Comparison of ENCODE assay signal across 37 mouse cellular contexts in the genomic region with DNA sequence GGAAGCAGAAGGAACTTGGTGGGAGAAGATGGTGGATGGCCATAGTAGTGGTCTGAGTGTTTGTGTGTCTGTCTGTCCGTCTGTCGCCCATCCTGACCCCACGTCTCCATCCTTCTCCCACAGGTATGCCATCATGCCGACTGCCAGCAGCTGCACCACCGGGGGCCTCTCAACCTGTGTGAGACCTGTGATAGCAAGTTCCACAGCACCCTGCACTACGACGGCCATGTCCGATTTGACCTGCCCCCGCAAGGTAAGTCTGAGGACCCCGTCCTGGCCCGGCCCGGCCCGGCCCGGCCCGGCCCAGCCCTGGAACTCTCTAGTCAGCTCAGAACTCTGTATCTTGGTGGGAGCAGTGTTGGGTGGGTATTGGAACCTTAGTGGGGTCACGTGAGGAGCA. TPM values are rescaled to one million over a fixed set of nuclear protein-coding genes. Genes with fewer than 3 reads are reported as not detected.
DNase-seq lines count a peak whose midpoint lies in the region; ATAC-seq and TF ChIP-seq lines count a peak whose summit lies in the region.
"Had no signal": no experiment of that assay in that cellular context is flagged by ENCODE, and none has a peak within 500 bp of the region (broad histone marks: within the 10 kb centered on the region; RNA-seq: fewer than 3 reads in every experiment).

No protein-coding gene starts in this region.

- peaks cover 14% of the 10 kb centered on the region for H3K4me1 ChIP-seq in forebrain, embryonic 12.5 days
- H3K4me1 ChIP-seq in forebrain, embryonic 11.5 days (replicated peaks; ENCODE audit: control insufficient read depth, insufficient read depth, low read length) = 0 out of 2 replicates have a peak, but pooled peaks cover 3% of the 10 kb centered on the region
- peaks cover 24% of the 10 kb centered on the region for H3K4me1 ChIP-seq in heart, embryonic 15.5 days (replicated peaks)
- H3K4me1 ChIP-seq: forebrain, embryonic 15.5 days had no signal

- H3K27me3 ChIP-seq in forebrain, embryonic 12.5 days = peaks cover 10% of the 10 kb centered on the region
- no peaks in the 10 kb centered on the region for H3K27me3 ChIP-seq in forebrain, embryonic 11.5 days (ENCODE audit: control insufficient read depth, insufficient read depth, low read length)
- H3K27me3 ChIP-seq in heart, embryonic 15.5 days = no peaks in the 10 kb centered on the region
- H3K27me3 ChIP-seq: forebrain, embryonic 15.5 days; kidney, embryonic 15.5 days; limb, embryonic 13.5 days; stomach, embryonic 15.5 days had no signal

- no peak for TF ChIP-seq CTCF in left cerebral cortex, adult 2 months (IDR thresholded peaks at IDR 0.05)

- no peak for DNase-seq in forebrain, embryonic 11.5 days (ENCODE audit: low spot score)
- no peak for DNase-seq in heart, postnatal 14 days
- DNase-seq in left cerebral cortex, adult 2 months (ENCODE audit: extremely low spot score in 1 of 2, low spot score in 2 of 2) = no peak
- no peak for DNase-seq in left cerebral cortex, postnatal 36 days (ENCODE audit: low spot score in 2 of 2)
- peak; percentile 16 for DNase-seq in thymus, postnatal 4 days
- no peak for DNase-seq in thymus, postnatal 25 days
- DNase-seq: adrenal gland, adult 8-10 months; cerebellum, adult 2 months; cerebellum, postnatal 25 days; gastrocnemius, postnatal 36 days; kidney, postnatal 4 days; layer of hippocampus, adult 9-11 months; retina, postnatal 1 day; right cerebral cortex, postnatal 25 days had no signal

- ATAC-seq in forebrain, embryonic 12.5 days (ENCODE audit: low FRiP score) = no peak
- no peak for ATAC-seq in forebrain, embryonic 11.5 days (replicated peaks; ENCODE audit: low FRiP score)
- no peak for ATAC-seq in heart, embryonic 15.5 days (replicated peaks; ENCODE audit: insufficient number of reproducible peaks, insufficient read depth, low FRiP score, low read depth)
- ATAC-seq: forebrain, embryonic 15.5 days; intestine, postnatal 0 days; midbrain, embryonic 13.5 days had no signal

- intact Hi-C loops in heart, postnatal 14 days (cut with DNase I) = no loop called here
- intact Hi-C loops in left cerebral cortex, adult 2 months (cut with DNase I) = loop anchor here (1.0 kb wide), 1 partner anchor 14 kb away; no protein-coding TSS in a partner anchor
- intact Hi-C loops in left cerebral cortex, postnatal 36 days (cut with DNase I) = no loop called here

- 0 out of 2 replicates have a peak overlapping the region, but pooled peaks have one; percentile 4 for H3K9ac ChIP-seq in forebrain, embryonic 12.5 days
- no peak overlapping the region for H3K9ac ChIP-seq in forebrain, embryonic 11.5 days (ENCODE audit: low read length)
- no peak overlapping the region for H3K9ac ChIP-seq in heart, embryonic 15.5 days
- H3K9ac ChIP-seq: forebrain, embryonic 15.5 days; hindbrain, embryonic 14.5 days; kidney, embryonic 15.5 days; limb, embryonic 13.5 days; liver, embryonic 14.5 days; lung, embryonic 14.5 days; midbrain, embryonic 13.5 days; stomach, embryonic 15.5 days had no signal

- peaks cover 19% of the 10 kb centered on the region for H3K36me3 ChIP-seq in forebrain, embryonic 12.5 days (replicated peaks)
- no peaks in the 10 kb centered on the region for H3K36me3 ChIP-seq in forebrain, embryonic 11.5 days (ENCODE audit: control insufficient read depth, insufficient read depth, low read length)
- H3K36me3 ChIP-seq in heart, embryonic 15.5 days = peaks cover 34% of the 10 kb centered on the region

- H3K4me2 ChIP-seq in forebrain, embryonic 12.5 days = no peak overlapping the region
- no peak overlapping the region for H3K4me2 ChIP-seq in forebrain, embryonic 11.5 days (ENCODE audit: low read depth, low read length, severe bottlenecking)
- H3K4me2 ChIP-seq in heart, embryonic 15.5 days = no peak overlapping the region
- H3K4me2 ChIP-seq: forebrain, embryonic 15.5 days; hindbrain, embryonic 14.5 days; limb, embryonic 13.5 days; lung, embryonic 14.5 days; midbrain, embryonic 13.5 days; stomach, embryonic 15.5 days had no signal

- no peak overlapping the region for H3K4me3 ChIP-seq in forebrain, embryonic 12.5 days (replicated peaks)
- no peak overlapping the region for H3K4me3 ChIP-seq in forebrain, embryonic 11.5 days (ENCODE audit: low read depth, low read length)
- H3K4me3 ChIP-seq in heart, embryonic 15.5 days = no peak overlapping the region
- no peak overlapping the region for H3K4me3 ChIP-seq in left cerebral cortex, adult 2 months
- H3K4me3 ChIP-seq: forebrain, embryonic 15.5 days; kidney, embryonic 15.5 days; limb, embryonic 13.5 days; midbrain, embryonic 13.5 days; stomach, embryonic 15.5 days had no signal

- H3K27ac ChIP-seq in forebrain, embryonic 12.5 days = no peak overlapping the region
- no peak overlapping the region for H3K27ac ChIP-seq in forebrain, embryonic 11.5 days (ENCODE audit: low read depth, low read length)
- H3K27ac ChIP-seq in heart, embryonic 15.5 days = peak overlapping the region; percentile 43; the same call in 1 of the 2 replicates
- H3K27ac ChIP-seq in left cerebral cortex, adult 2 months = peak overlapping the region; percentile 85
- H3K27ac ChIP-seq: forebrain, embryonic 15.5 days; hindbrain, embryonic 14.5 days; limb, embryonic 13.5 days; liver, embryonic 14.5 days; macrophage; midbrain, embryonic 13.5 days; stomach, embryonic 15.5 days had no signal

- no peaks in the 10 kb centered on the region for H3K9me3 ChIP-seq in forebrain, embryonic 12.5 days
- H3K9me3 ChIP-seq in forebrain, embryonic 11.5 days (ENCODE audit: control insufficient read depth, low read length) = no peaks in the 10 kb centered on the region
- H3K9me3 ChIP-seq in heart, embryonic 15.5 days (replicated peaks) = no peaks in the 10 kb centered on the region
- H3K9me3 ChIP-seq: forebrain, embryonic 15.5 days; G1E; kidney, embryonic 15.5 days; limb, embryonic 13.5 days; midbrain, embryonic 13.5 days; stomach, embryonic 15.5 days had no signal

- 92% methylated on average over 16 of the region's 16 CpGs for WGBS in forebrain, embryonic 12.5 days
- 95% methylated on average over 16 of the region's 16 CpGs for WGBS in forebrain, embryonic 11.5 days
- 92% methylated on average over 16 of the region's 16 CpGs for WGBS in heart, embryonic 15.5 days

RNA-seq across cellular contexts. Expression of gene Tnfrsf25, which starts 13.8 kb away (rescaled TPM):
- 0.66 and 0.76 TPM in 2 replicates for polyA plus RNA-seq in forebrain, embryonic 12.5 days (2016; fragmentation: Nextera tagmentation; extraction: Ambion mirVana)
- 0.49 TPM in 1 of 2 replicates, not detected in the other for polyA plus RNA-seq in forebrain, embryonic 11.5 days (2014; fragmentation: Nextera tagmentation; extraction: Ambion mirVana)
- polyA plus RNA-seq in heart, embryonic 15.5 days (2015; fragmentation: Nextera tagmentation; extraction: Ambion mirVana) = 0.94 and 1.6 TPM in 2 replicates
- 1 to 10 TPM; 4.0 to 6.7 TPM for total RNA-seq in heart, postnatal 14 days (2021)
- 10 to 100 TPM; 16.4 to 28.6 TPM for total RNA-seq in left cerebral cortex, adult 2 months (2021)
- 10 to 100 TPM in 1 of 2 experiments, 1 to 10 TPM in 1; 8.7 to 10.1 TPM for total RNA-seq in left cerebral cortex, postnatal 36 days (2021)
- total RNA-seq: G1E; megakaryocyte-erythroid progenitor cell, adult 5-6 weeks had no signal
- polyA plus RNA-seq: G1E had no signal

RNA-seq across cellular contexts. Expression of gene Plekhg5, which starts 29.6 kb away (rescaled TPM):
- polyA plus RNA-seq in forebrain, embryonic 12.5 days (2016; fragmentation: Nextera tagmentation; extraction: Ambion mirVana) = 9.5 and 10.8 TPM in 2 replicates
- polyA plus RNA-seq in forebrain, embryonic 11.5 days (2014; fragmentation: Nextera tagmentation; extraction: Ambion mirVana) = 8.0 and 8.2 TPM in 2 replicates
- polyA plus RNA-seq in heart, embryonic 15.5 days (2015; fragmentation: Nextera tagmentation; extraction: Ambion mirVana) = 11.1 and 14.1 TPM in 2 replicates
- total RNA-seq in heart, postnatal 14 days (2021) = 10 to 100 TPM; 27.0 to 28.9 TPM
- total RNA-seq in left cerebral cortex, adult 2 months (2021) = 100 to 1,000 TPM in 1 of 2 experiments, 10 to 100 TPM in 1; 89.1 to 101 TPM
- total RNA-seq in left cerebral cortex, postnatal 36 days (2021) = 10 to 100 TPM; 82.5 to 84.4 TPM

RNA-seq across cellular contexts. Expression of gene Espn, which starts 50.2 kb away (rescaled TPM):
- polyA plus RNA-seq in forebrain, embryonic 12.5 days (2016; fragmentation: Nextera tagmentation; extraction: Ambion mirVana) = 1.8 and 2.1 TPM in 2 replicates
- polyA plus RNA-seq in forebrain, embryonic 11.5 days (2014; fragmentation: Nextera tagmentation; extraction: Ambion mirVana) = 0.90 and 1.2 TPM in 2 replicates
- 0.93 and 2.1 TPM in 2 replicates for polyA plus RNA-seq in heart, embryonic 15.5 days (2015; fragmentation: Nextera tagmentation; extraction: Ambion mirVana)
- 1 to 10 TPM; 1.4 to 2.0 TPM for total RNA-seq in heart, postnatal 14 days (2021)
- total RNA-seq in left cerebral cortex, adult 2 months (2021) = 1 to 10 TPM; 2.1 to 2.6 TPM
- total RNA-seq in left cerebral cortex, postnatal 36 days (2021) = 1 to 10 TPM; 1.4 to 2.0 TPM

RNA-seq across cellular contexts. Expression of gene Hes2, which starts 56.7 kb away (rescaled TPM):
- not detected in 2 replicates for polyA plus RNA-seq in forebrain, embryonic 12.5 days (2016; fragmentation: Nextera tagmentation; extraction: Ambion mirVana)
- not detected in 2 replicates for polyA plus RNA-seq in forebrain, embryonic 11.5 days (2014; fragmentation: Nextera tagmentation; extraction: Ambion mirVana)
- polyA plus RNA-seq in heart, embryonic 15.5 days (2015; fragmentation: Nextera tagmentation; extraction: Ambion mirVana) = 0.23 TPM in 1 of 2 replicates, not detected in the other
- not detected for total RNA-seq in heart, postnatal 14 days (2021)
- not detected for total RNA-seq in left cerebral cortex, adult 2 months (2021)
- total RNA-seq in left cerebral cortex, postnatal 36 days (2021) = not detected
- total RNA-seq: adrenal gland, adult 8-10 months; adrenal gland, postnatal 4 days; CH12.LX; gastrocnemius, adult 18-20 months; gastrocnemius, postnatal 36 days; heart, adult 2 months; hematopoietic stem cell, adult 5-6 weeks; left cerebral cortex, postnatal 14 days had no signal
- polyA plus RNA-seq: C2C12; cerebellum, adult 2 months; forebrain, embryonic 15.5 days; frontal cortex, adult 2 months; heart, adult 2 months; hindbrain, embryonic 14.5 days; limb, embryonic 13.5 days; lung, embryonic 14.5 days; neural tube, embryonic 14.5 days had no signal

Comparison
In these comparisons a context has a peak if more than half of its experiments do, and no peak if none do; other contexts are left out.
1. H3K27ac ChIP-seq: peak in heart, embryonic 15.5 days (single experiment) and left cerebral cortex, adult 2 months (single experiment); none in forebrain, embryonic 12.5 days (single experiment) and forebrain, embryonic 11.5 days (single experiment).